Mouse (Mus musculus) bone marrow, adult 2 months (tissue): ENCODE measurements around the gene Acss2.

Source experiments
- CTCF ChIP-seq: fragments of 200-500 bp; IDR thresholded peaks from 2 replicates; pipeline ENCODE4 v1.5.1; 2011; ENCODE audit warnings: low read length, control low read depth; ENCODE audit not compliant: control insufficient read depth, insufficient read depth
- POLR2A ChIP-seq: fragments of 200-500 bp; IDR thresholded peaks from 2 replicates; pipeline ENCODE4 v1.6.1; 2011; ENCODE audit warnings: low read depth, mild to moderate bottlenecking, control low read depth, low read length, borderline replicate concordance; ENCODE audit not compliant: control insufficient read depth

DNA sequence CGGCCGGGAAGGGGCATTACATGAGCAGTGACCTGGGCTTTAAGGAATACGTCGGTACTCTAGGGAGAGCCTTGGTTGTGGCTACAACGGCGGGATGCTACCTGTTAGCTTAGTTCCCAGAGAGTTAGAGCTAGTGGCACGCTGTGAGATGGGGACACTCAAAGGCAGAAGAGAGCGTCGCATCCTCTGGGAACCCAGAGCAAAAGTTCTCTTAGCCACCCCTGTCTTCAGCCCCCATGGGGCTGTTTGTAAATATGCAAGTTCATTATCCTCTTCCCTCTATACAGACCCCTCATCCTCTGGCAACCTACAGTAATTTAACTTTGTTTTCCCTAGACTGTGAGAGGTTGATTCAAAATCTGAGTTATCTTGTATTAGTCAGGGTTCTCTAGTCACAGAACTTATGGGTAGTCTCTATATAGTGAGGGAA is 75.1 kb downstream of the Acss2 start:
- TF ChIP-seq CTCF (no peak), POLR2A (no peak)
